Mouse (Mus musculus): ENCODE measurements around the gene Mat2a. TPM values are rescaled to one million over a fixed set of nuclear protein-coding genes. Genes with fewer than 3 reads are reported as not detected.
"Not testable (repeated sequence)": the region's sequence is repeated elsewhere in the genome, so short reads cannot be mapped to it uniquely, and the experiment has no call there.

Mat2a gene
- 294 and 307 TPM in 2 replicates for polyA plus RNA-seq (2015; fragmentation: Nextera tagmentation; extraction: Ambion mirVana)

DNA sequence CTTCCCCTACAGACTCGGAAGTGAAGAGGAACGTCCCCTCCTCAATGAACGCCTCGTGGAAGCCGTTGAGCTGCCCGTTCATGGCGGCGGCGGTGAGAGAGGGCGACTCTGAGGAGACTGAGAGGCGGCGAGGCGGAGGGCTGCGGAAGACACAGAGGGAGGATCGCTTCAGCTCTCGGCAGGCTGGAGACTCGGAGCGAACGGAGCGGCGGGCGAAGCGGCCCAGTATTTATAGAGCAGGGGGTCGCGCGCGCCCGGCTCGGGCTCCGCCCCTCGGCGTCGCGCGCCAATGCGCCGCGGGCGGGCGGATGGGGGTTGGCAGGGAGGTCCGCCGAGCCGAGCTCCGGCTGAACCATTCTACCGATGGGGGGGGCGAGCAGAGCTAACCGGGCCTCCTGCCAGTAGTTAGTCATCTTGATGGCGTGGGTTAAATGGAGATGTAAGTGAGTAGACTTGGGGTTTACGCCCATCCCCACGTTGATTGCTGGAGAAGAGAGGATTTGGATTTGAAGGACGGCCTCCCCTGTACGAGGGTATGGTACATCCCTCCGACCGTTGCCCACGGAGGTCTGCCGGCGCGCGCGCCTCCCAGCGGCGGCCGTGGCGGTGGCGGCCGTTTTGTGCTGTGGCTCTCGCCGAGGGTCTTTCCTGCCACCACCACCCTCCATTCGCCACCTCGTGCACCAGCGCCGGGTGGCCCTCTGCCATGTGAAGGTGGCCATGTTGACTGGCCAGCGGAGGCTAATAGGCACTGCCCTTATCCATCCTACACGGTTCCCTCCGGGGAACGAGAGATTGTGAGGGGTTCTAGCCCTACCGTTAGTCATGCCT, at the start of gene Mat2a:
Gene Mat2a, minus strand, starts transcription at position 204 of the 831 bp plus-strand sequence.
- Histone ChIP-seq H3K27ac (replicated peaks) (peak within 1 kb of the TSS; percentile 100), H3K27me3 (no peaks in the 10 kb centered on the region), H3K9ac (peak within 1 kb of the TSS; percentile 100), H3K36me3 (peaks cover 26% of the 10 kb centered on the region), H3K4me1 (peaks cover 26% of the 10 kb centered on the region), H3K4me2 (replicated peaks) (peak within 1 kb of the TSS; percentile 70), H3K4me3 (replicated peaks) (peak within 1 kb of the TSS; percentile 97), H3K9me3 (replicated peaks) (no peaks in the 10 kb centered on the region)
- under 1% methylated on average over 77 of the region's 77 CpGs for WGBS
- ATAC-seq (ENCODE audit: insufficient number of reproducible peaks, low FRiP score, low TSS enrichment, low read depth), result peak; percentile 92

DNA sequence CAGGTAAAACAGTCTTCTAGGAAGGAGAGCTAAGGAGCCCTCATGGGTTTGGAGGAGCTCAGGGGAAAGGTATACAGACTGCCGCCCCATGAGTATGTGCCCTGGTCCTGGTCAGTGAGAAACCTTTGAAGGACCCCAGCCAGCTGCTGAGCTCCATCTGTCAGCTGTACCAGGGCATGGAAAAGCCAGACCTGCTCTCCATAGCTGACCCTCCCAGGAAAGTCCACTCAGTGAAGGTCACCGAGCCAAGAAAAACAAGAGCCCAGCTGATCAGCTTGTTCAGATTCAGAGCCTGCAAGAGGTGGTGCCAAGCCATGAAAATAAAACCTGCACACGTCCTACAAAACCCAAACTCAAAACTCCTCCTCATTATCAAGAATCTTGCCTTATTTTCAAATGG, 49.5 kb upstream of the Mat2a start:
- H3K9ac ChIP-seq, result no peak overlapping the region
- no peaks in the 10 kb centered on the region for H3K4me1 ChIP-seq
- H3K27ac ChIP-seq (replicated peaks), result no peak overlapping the region
- no peak for ATAC-seq (ENCODE audit: insufficient number of reproducible peaks, low FRiP score, low TSS enrichment, low read depth)
- 61% methylated on average over 3 of the region's 3 CpGs for whole genome bisulfite sequencing
- no peaks in the 10 kb centered on the region for H3K27me3 ChIP-seq
- no peak overlapping the region for H3K4me2 ChIP-seq (replicated peaks)
- no peaks in the 10 kb centered on the region for H3K36me3 ChIP-seq
- no peaks in the 10 kb centered on the region for H3K9me3 ChIP-seq (replicated peaks)
- no peak overlapping the region for H3K4me3 ChIP-seq (replicated peaks)

DNA sequence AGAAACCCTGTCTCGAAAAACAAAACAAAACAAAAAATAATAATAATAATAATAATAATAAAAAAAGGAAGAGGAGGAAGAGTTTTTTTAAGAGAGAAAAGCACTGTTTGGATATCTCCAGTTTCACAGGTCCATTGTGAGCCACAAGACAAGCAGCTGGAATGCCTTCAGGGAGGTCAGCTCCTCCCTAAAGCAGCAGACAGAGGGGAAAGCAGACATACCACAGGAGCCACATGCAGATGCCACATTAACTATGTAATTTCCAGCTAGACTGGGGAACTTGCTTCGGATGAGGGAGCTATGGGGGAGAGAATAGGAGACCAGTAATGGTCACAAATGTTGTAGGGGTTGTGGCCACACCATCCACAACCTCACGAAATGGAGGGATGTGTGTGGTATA, 47.9 kb upstream of the Mat2a start:
- H3K9ac ChIP-seq, result no peak overlapping the region
- no peak overlapping the region for H3K4me3 ChIP-seq (replicated peaks)
- H3K27me3 ChIP-seq, result no peaks in the 10 kb centered on the region
- H3K4me2 ChIP-seq (replicated peaks), result no peak overlapping the region
- H3K4me1 ChIP-seq, result no peaks in the 10 kb centered on the region
- ATAC-seq (ENCODE audit: insufficient number of reproducible peaks, low FRiP score, low TSS enrichment, low read depth), result no peak
- WGBS, result 56% methylated on average over 3 of the region's 3 CpGs
- no peaks in the 10 kb centered on the region for H3K36me3 ChIP-seq
- no peaks in the 10 kb centered on the region for H3K9me3 ChIP-seq (replicated peaks)
- H3K27ac ChIP-seq (replicated peaks), result no peak overlapping the region

DNA sequence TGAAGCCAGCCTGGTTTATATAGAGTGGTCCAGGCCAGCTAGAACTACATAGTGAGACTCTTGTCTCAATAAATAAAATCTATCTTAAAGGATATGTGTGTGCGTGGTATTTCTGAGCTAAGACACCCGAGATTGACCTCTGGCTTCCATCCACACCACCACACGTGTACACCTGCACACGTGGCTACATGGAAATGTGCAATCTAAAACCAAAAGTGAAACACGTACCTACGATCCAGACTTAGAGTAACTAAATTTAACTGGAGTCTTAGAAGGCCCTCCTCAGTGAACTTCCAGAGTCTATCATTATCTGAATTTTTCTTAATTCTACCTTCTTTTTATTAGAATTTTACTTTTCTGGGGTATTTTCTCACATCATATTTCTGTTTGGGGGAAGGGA, 46.9 kb upstream of the Mat2a start:
- H3K9me3 ChIP-seq (replicated peaks), result no peaks in the 10 kb centered on the region
- 85% methylated on average over 6 of the region's 6 CpGs for WGBS
- H3K9ac ChIP-seq, result no peak overlapping the region
- no peaks in the 10 kb centered on the region for H3K27me3 ChIP-seq
- H3K4me2 ChIP-seq (replicated peaks), result no peak overlapping the region
- H3K4me3 ChIP-seq (replicated peaks), result no peak overlapping the region
- H3K4me1 ChIP-seq, result no peaks in the 10 kb centered on the region
- no peak for ATAC-seq (ENCODE audit: insufficient number of reproducible peaks, low FRiP score, low TSS enrichment, low read depth)
- H3K27ac ChIP-seq (replicated peaks), result no peak overlapping the region
- H3K36me3 ChIP-seq, result no peaks in the 10 kb centered on the region

DNA sequence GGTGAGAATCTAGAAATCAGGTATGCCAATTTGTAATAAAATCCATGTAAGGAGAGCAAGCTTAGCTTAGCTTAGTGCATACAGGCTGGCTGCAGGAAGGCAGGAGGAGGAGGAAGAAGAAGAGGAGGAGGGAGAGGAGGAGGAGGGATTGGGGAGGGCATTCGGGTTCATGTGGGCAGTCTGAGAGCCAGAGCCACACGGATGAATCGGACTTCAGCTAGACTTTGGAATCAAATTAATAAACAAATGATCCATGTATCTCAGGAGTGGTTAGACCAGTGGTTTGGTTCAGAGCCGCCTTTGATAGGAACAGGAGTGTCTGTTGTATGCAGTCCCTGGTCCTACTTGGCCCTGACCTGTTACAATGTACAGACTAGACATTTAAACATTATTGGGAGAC, 45.5 kb upstream of the Mat2a start:
- H3K4me2 ChIP-seq (replicated peaks), result no peak overlapping the region
- no peak overlapping the region for H3K27ac ChIP-seq (replicated peaks)
- no peak for ATAC-seq (ENCODE audit: insufficient number of reproducible peaks, low FRiP score, low TSS enrichment, low read depth)
- no peak overlapping the region for H3K4me3 ChIP-seq (replicated peaks)
- no peaks in the 10 kb centered on the region for H3K36me3 ChIP-seq
- no peaks in the 10 kb centered on the region for H3K4me1 ChIP-seq
- no peaks in the 10 kb centered on the region for H3K27me3 ChIP-seq
- H3K9ac ChIP-seq, result no peak overlapping the region
- 64% methylated on average over 4 of the region's 4 CpGs for WGBS
- no peaks in the 10 kb centered on the region for H3K9me3 ChIP-seq (replicated peaks)

DNA sequence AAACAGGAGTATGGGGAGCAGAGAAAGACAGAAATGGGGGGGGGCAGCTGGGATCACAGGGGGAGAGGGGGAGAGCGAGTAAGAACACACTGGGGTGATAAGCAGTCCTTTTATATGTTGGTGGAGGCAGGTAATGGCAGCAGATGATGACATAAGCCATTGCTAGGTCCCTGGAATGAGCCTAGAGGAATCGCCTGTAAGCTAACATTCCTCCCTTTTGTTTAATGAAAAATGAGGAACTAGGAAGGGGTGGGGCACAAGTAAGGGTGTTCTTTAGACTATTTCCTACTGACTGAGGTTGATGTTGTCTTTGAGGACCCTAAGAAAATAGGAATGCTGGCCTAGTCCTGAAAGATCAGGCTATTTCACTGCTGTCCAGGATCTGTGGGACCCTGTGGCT, 42.8 kb upstream of the Mat2a start:
- ATAC-seq (ENCODE audit: insufficient number of reproducible peaks, low FRiP score, low TSS enrichment, low read depth), result no peak
- no peaks in the 10 kb centered on the region for H3K36me3 ChIP-seq
- no peaks in the 10 kb centered on the region for H3K4me1 ChIP-seq
- 67% methylated on average over 2 of the region's 2 CpGs for WGBS
- no peak overlapping the region for H3K4me3 ChIP-seq (replicated peaks)
- H3K9me3 ChIP-seq (replicated peaks), result no peaks in the 10 kb centered on the region
- H3K9ac ChIP-seq, result no peak overlapping the region
- H3K4me2 ChIP-seq (replicated peaks), result no peak overlapping the region
- no peak overlapping the region for H3K27ac ChIP-seq (replicated peaks)
- H3K27me3 ChIP-seq, result no peaks in the 10 kb centered on the region

DNA sequence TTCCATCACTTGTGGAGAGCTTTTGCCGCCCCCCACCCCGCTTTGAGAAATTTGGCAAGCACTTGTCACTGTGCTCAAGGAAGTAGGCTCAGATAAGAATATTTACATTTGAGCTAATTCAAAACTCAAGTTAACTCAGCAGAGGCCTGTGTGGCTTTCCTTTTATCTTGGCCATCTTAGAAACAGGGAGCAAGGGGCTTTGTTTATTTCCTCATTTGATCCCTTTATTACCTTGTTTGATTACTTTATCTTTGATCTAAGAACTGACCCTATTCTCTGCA, 41.0 kb upstream of the Mat2a start:
- no peak overlapping the region for H3K4me3 ChIP-seq (replicated peaks)
- no peaks in the 10 kb centered on the region for H3K36me3 ChIP-seq
- no peak for ATAC-seq (ENCODE audit: insufficient number of reproducible peaks, low FRiP score, low TSS enrichment, low read depth)
- no peak overlapping the region for H3K9ac ChIP-seq
- no peaks in the 10 kb centered on the region for H3K27me3 ChIP-seq
- no peak overlapping the region for H3K4me2 ChIP-seq (replicated peaks)
- no peak overlapping the region for H3K27ac ChIP-seq (replicated peaks)
- WGBS, result 90% methylated on average over 2 of the region's 2 CpGs
- H3K9me3 ChIP-seq (replicated peaks), result no peaks in the 10 kb centered on the region
- no peaks in the 10 kb centered on the region; the same call in 1 of the 2 replicates for H3K4me1 ChIP-seq

DNA sequence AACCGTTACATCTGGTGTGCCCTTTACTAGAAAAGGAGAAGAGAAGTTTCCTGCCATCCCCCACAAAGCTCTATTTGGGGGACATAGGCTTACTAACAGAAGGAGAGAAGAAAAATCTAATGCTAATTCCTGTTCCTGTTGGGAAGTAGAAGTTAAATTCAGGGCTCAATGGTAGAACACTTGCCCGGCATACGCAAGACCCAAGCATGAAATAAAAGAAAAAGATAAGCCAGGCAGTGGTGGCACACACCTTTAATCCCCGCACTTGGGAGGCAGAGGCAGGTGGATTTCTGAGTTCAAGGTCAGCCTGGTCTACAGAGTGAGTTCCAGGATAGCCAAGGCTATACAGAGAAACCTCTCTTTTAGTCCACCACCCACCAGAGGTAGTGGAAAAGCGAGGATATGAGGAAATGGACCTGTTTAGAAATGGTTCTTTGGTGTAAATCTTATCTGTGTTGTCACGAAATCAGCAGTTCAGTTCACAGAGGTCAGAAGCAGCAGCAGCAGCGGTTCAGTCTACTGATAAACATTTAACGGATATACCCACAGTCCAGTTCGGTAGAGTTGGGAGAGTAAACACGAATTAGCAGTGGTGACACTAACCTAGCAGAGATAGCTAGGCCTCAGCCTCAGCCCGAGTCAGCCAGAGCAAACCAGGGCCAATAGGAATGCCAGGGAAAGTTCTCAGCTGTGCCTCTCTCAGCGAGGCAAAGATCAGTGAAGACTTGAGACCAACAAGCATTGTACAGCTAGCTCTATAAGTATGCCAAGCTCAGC, 40.5 kb upstream of the Mat2a start:
- Histone ChIP-seq H3K9me3 (replicated peaks) (no peaks in the 10 kb centered on the region), H3K4me2 (replicated peaks) (no peak overlapping the region), H3K27me3 (no peaks in the 10 kb centered on the region), H3K27ac (replicated peaks) (no peak overlapping the region), H3K4me3 (replicated peaks) (no peak overlapping the region), H3K36me3 (no peaks in the 10 kb centered on the region), H3K9ac (no peak overlapping the region), H3K4me1 (no peaks in the 10 kb centered on the region; the same call in 1 of the 2 replicates)
- 88% methylated on average over 12 of the region's 12 CpGs for WGBS
- ATAC-seq (ENCODE audit: insufficient number of reproducible peaks, low FRiP score, low TSS enrichment, low read depth), result no peak

DNA sequence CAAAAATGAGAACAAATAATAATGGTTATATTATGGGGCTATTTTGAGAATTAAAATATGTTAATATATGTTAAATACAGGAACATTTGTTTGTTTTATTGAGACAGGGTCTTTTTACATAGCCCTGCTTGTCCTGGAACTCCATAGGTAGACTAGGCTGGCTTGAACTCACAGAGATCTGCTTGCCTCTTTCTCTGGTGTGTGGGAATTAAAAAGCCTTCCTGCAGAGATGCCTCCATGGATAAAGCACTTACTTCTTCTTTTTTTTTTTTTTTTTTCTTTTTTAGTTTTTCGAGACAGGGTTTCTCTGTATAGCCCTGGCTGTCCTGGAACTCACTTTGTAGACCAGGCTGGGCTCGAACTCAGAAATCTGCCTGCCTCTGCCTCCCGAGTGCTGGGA, 39.3 kb upstream of the Mat2a start:
- not testable (repeated sequence) for H3K9ac ChIP-seq; H3K36me3 ChIP-seq; H3K4me1 ChIP-seq; ATAC-seq (ENCODE audit: insufficient number of reproducible peaks, low FRiP score, low TSS enrichment, low read depth); H3K4me3 ChIP-seq (replicated peaks); H3K9me3 ChIP-seq (replicated peaks); H3K27ac ChIP-seq (replicated peaks); H3K4me2 ChIP-seq (replicated peaks); H3K27me3 ChIP-seq
- WGBS, result 75% methylated on average over 3 of the region's 3 CpGs

DNA sequence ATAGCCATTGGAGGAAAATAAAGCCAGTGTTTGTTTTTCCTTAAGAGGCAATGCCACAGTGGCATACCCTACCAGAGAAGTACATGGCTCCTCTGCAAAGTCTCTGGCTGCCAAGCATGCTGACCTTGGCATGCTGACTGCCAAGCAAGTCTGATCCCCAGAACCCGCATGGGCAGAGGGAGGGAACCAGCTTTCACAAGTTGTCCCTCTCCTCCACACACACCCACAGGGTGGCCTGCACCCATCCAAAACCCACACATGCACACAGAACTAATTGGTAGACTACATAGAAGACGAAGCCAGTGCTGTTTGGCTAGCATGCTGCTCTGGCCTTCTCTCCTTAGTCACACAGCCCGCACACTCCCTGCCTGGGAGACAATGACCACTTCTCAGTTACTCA, 38.3 kb upstream of the Mat2a start:
- H3K4me3 ChIP-seq (replicated peaks), result no peak overlapping the region
- WGBS, result 82% methylated on average over 3 of the region's 3 CpGs
- peaks cover 11% of the 10 kb centered on the region for H3K4me1 ChIP-seq
- H3K9me3 ChIP-seq (replicated peaks), result no peaks in the 10 kb centered on the region
- ATAC-seq (ENCODE audit: insufficient number of reproducible peaks, low FRiP score, low TSS enrichment, low read depth), result no peak
- no peak overlapping the region for H3K4me2 ChIP-seq (replicated peaks)
- no peak overlapping the region for H3K9ac ChIP-seq
- no peak overlapping the region for H3K27ac ChIP-seq (replicated peaks)
- no peaks in the 10 kb centered on the region for H3K36me3 ChIP-seq
- H3K27me3 ChIP-seq, result no peaks in the 10 kb centered on the region

DNA sequence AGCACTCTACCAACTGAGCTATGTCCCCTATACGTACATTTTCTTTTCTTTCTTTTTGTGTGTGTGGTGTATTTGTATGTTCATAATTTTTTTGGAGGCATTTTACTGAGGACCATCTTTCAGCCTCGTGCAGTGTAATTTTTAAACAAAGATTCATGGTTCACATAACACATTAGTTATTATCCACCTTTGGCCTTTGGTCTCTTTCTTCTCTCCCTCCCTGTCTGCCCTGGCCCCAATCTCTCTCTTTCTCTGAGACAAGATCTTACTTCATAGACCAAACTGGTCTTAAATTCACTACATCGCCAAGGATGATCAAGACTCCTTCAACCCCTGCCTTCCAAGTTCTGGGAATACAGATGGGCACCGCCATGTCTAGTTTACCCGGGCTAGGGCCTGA, 37.5 kb upstream of the Mat2a start:
- Histone ChIP-seq H3K9ac (no peak overlapping the region), H3K4me2 (replicated peaks) (no peak overlapping the region), H3K4me3 (replicated peaks) (no peak overlapping the region), H3K27ac (replicated peaks) (no peak overlapping the region), H3K36me3 (no peaks in the 10 kb centered on the region), H3K4me1 (peaks cover 11% of the 10 kb centered on the region), H3K27me3 (no peaks in the 10 kb centered on the region), H3K9me3 (replicated peaks) (no peaks in the 10 kb centered on the region)
- 90% methylated on average over 5 of the region's 5 CpGs for WGBS
- no peak for ATAC-seq (ENCODE audit: insufficient number of reproducible peaks, low FRiP score, low TSS enrichment, low read depth)

All from embryonic facial prominence, embryonic 15.5 days (tissue).